Mouse (Mus musculus) cerebellum, adult 2 months (tissue): ENCODE results near the gene Smim12.

ENCODE experiments used
- CTCF ChIP-seq: fragments of 200-500 bp; IDR thresholded peaks from 2 replicates; pipeline ENCODE4 v1.5.1; 2011; ENCODE audit warnings: low read depth, mild to moderate bottlenecking, control low read depth, low read length, moderate library complexity, borderline replicate concordance; ENCODE audit not compliant: insufficient read depth
- POLR2A ChIP-seq: fragments of 200-500 bp; IDR thresholded peaks from 2 replicates; pipeline ENCODE4 v1.6.1; 2011; ENCODE audit warnings: low read length, control low read depth, borderline replicate concordance; ENCODE audit not compliant: insufficient read depth

GRCm38 (mm10) chr4:127199406-127199805, 44.2 kb upstream of the Smim12 start:
- TF ChIP-seq CTCF (peak; percentile 51), POLR2A (no peak)
